Mouse (Mus musculus) midbrain, embryonic 14.5 days (tissue): ENCODE measurements around the gene Jade1. TPM values are rescaled to one million over a fixed set of nuclear protein-coding genes. Genes with fewer than 3 reads are reported as not detected.
A peak's percentile ranks its signal among the peaks of the same experiment; 100 is the strongest.

Source experiments
- ATAC-seq: fragments of 200-750 bp; cut with Nextera tagmentation; 2 replicates; pipeline ENCODE4 v1.8.0; 2017; ENCODE audit warnings: moderate number of reproducible peaks, moderate library complexity; ENCODE audit not compliant: low FRiP score, low TSS enrichment
- DNase-seq: peaks from one replicate; pipeline ENCODE4 v3.0.0-alpha.2; 2015
- H3K27ac ChIP-seq: fragments of 300-500 bp; sonication (generic); replicated peaks from 2 replicates; pipeline ENCODE4 v1.5.1; 2014; ENCODE audit warnings: mild to moderate bottlenecking, low read depth, low read length, moderate library complexity
- H3K27me3 ChIP-seq: fragments of 300-500 bp; sonication (generic); 2 replicates; pipeline ENCODE4 v1.6.1; 2014; ENCODE audit warnings: low read length, control low read depth, mixed read lengths; ENCODE audit not compliant: control insufficient read depth, insufficient read depth
- H3K36me3 ChIP-seq: fragments of 300-500 bp; sonication (generic); 2 replicates; pipeline ENCODE4 v1.6.1; 2014; ENCODE audit warnings: low read length, control low read depth; ENCODE audit not compliant: control insufficient read depth, insufficient read depth
- H3K4me1 ChIP-seq: fragments of 300-500 bp; sonication (generic); 2 replicates; pipeline ENCODE4 v1.6.1; 2014; ENCODE audit warnings: mild to moderate bottlenecking, antibody characterized with exemption, low read length, control low read depth; ENCODE audit not compliant: control insufficient read depth, insufficient read depth
- H3K4me2 ChIP-seq: fragments of 300-500 bp; sonication (generic); 2 replicates; pipeline ENCODE4 v1.6.1; 2014; ENCODE audit warnings: mild to moderate bottlenecking, low read length, moderate library complexity
- H3K4me3 ChIP-seq: fragments of 300-500 bp; sonication (generic); replicated peaks from 2 replicates; pipeline ENCODE4 v1.5.1; 2014; ENCODE audit warnings: low read depth, low read length
- H3K9ac ChIP-seq: fragments of 300-500 bp; sonication (generic); replicated peaks from 2 replicates; pipeline ENCODE4 v1.6.1; 2014; ENCODE audit warnings: mild to moderate bottlenecking, low read length, moderate library complexity
- H3K9me3 ChIP-seq: fragments of 300-500 bp; sonication (generic); 2 replicates; pipeline ENCODE4 v1.6.1; 2016; ENCODE audit warnings: low read length, control low read depth, mixed read lengths; ENCODE audit not compliant: control insufficient read depth
- WGBS: fragments of 180-500 bp; shearing (Covaris S2); extraction: QIAGEN DNeasy Blood & Tissue Kit; methylation state at CpG from one replicate; pipeline ENCODE4 v1.1.7; 2014; 5-methylcytosine and 5-hydroxymethylcytosine counted together
- polyA plus RNA-seq: library from polyadenylated mRNA; unstranded; fragments of >200 nt; fragmentation: Nextera tagmentation; extraction: Ambion mirVana; gene quantifications from 2 replicates; pipeline ENCODE4 v1.2.1, GENCODE M21; 2014

The Jade1 gene
- polyA plus RNA-seq, 1 experiment from 2014 or later = 13.1 TPM

DNA sequence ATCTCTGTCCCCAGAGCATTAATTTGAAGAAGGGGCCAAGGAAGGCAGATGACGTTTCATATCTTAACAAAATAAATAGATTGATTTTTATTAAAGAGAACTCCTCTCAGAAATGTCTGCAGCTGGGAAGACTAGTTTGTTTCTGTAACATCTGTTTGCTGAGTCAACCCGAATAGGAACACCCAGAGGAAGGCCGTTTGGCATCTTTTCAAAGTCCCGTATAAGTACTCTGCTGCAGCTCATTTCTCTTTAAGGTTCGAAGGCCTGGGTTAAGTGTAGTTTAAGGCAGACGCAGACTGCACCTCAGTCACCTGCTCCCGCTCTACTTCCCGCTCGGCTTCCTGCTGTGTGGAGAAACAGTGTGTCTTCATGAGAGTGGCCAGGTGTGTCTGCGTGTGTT, 47.4 kb downstream of the Jade1 start:
- no peak overlapping the region for H3K4me2 ChIP-seq
- H3K9me3 ChIP-seq = no peaks in the 10 kb centered on the region
- DNase-seq (no peak), ATAC-seq (no peak)
- no peaks in the 10 kb centered on the region for H3K27me3 ChIP-seq
- H3K4me3 ChIP-seq = no peak overlapping the region
- H3K27ac ChIP-seq = peak overlapping the region; percentile 47; the same call in 1 of the 2 replicates
- H3K4me1 ChIP-seq = peaks cover 17% of the 10 kb centered on the region
- peaks cover 3% of the 10 kb centered on the region; the same call in 1 of the 2 replicates for H3K36me3 ChIP-seq
- no peak overlapping the region for H3K9ac ChIP-seq
- 53% methylated on average over 10 of the region's 10 CpGs for WGBS

GRCm38 (mm10) chr3:41603470-41604019, 48.0 kb downstream of the Jade1 start:
- Histone ChIP-seq H3K4me3 (no peak overlapping the region), H3K9me3 (no peaks in the 10 kb centered on the region), H3K4me1 (peaks cover 17% of the 10 kb centered on the region), H3K27ac (peak overlapping the region; percentile 47), H3K36me3 (peaks cover 2% of the 10 kb centered on the region; the same call in 1 of the 2 replicates), H3K27me3 (no peaks in the 10 kb centered on the region), H3K4me2 (no peak overlapping the region), H3K9ac (no peak overlapping the region)
- DNase-seq = peak; percentile 61
- peak; percentile 35 for ATAC-seq
- 18% methylated on average over 5 of the region's 5 CpGs for WGBS

GRCm38 (mm10) chr3:41604629-41605321, 49.2 kb downstream of the Jade1 start:
- 94% methylated on average over 12 of the region's 12 CpGs for WGBS
- ATAC-seq = no peak
- no peak overlapping the region for H3K4me2 ChIP-seq
- no peak overlapping the region; the same call in 1 of the 2 replicates for H3K27ac ChIP-seq
- no peaks in the 10 kb centered on the region for H3K27me3 ChIP-seq
- no peak overlapping the region for H3K4me3 ChIP-seq
- H3K9ac ChIP-seq = no peak overlapping the region
- H3K9me3 ChIP-seq = no peaks in the 10 kb centered on the region
- H3K4me1 ChIP-seq = peaks cover 17% of the 10 kb centered on the region
- no peak for DNase-seq
- no peaks in the 10 kb centered on the region; the same call in 1 of the 2 replicates for H3K36me3 ChIP-seq

DNA sequence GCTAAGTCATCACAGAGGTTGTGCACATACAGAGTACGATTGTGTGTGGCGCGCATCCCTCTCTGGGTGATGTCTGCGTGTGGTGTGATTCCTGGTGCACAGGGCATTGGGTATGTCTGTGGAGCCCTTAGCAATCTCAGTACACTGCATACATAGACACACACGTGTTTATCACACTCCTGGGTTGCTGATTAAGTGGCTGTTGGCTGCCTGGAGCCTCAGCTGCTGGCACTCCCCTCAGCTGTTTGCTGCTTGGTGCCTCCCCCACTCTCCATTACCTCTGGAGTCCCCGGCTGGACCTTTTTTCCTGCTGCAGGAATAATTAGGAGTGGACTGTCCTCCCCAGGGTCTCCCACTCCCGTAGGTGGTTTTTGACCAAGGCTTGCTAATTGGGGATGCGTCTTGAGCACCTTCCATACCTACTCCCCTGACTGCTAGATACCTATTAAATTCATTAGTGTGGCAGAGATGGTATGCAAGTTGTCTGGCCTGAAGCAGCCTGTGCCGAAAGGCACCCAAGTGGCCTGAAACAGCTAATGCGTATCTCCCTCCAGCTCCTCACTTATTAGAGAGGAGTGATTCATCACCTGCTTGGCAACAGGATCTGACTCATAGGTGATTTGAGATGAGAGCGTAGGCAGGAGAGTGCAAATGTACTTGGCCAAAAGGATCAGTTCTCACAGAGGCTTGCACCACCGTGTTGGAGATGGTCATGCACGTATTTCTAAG, 50.2 kb downstream of the Jade1 start:
- ATAC-seq (peak; percentile 47; the same call in 1 of the 2 replicates), DNase-seq (no peak)
- Histone ChIP-seq H3K36me3 (peaks cover 6% of the 10 kb centered on the region; the same call in 1 of the 2 replicates), H3K27ac (no peak overlapping the region), H3K9ac (no peak overlapping the region), H3K4me2 (no peak overlapping the region), H3K27me3 (no peaks in the 10 kb centered on the region), H3K4me1 (peaks cover 17% of the 10 kb centered on the region), H3K4me3 (no peak overlapping the region), H3K9me3 (no peaks in the 10 kb centered on the region)
- WGBS = 74% methylated on average over 13 of the region's 13 CpGs

DNA sequence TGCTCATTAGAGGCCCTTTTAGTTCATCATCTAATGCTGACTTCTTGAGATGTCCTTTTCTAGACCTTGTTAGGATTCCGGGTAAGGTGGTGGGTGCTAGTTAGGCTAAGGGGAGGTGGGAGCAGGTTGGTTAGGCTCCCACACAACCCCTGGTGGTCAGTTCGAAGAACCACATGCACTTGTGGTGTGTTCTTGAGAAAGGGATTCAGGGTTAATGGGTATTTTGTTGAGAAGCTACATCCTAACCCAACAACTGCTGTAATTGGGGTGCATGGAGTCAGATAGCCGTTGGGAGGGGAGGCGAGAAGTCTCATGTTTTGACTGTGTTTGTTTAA, 50.8 kb downstream of the Jade1 start:
- 93% methylated on average over 4 of the region's 4 CpGs for WGBS
- no peak for ATAC-seq
- H3K27ac ChIP-seq = no peak overlapping the region

GRCm38 (mm10) chr3:41607050-41607449, 51.5 kb downstream of the Jade1 start:
- H3K27ac ChIP-seq = no peak overlapping the region

More for the DNA sequence above, 50.8 kb downstream of the Jade1 start:
- Histone ChIP-seq H3K27me3 (no peaks in the 10 kb centered on the region), H3K9ac (no peak overlapping the region), H3K36me3 (peaks cover 6% of the 10 kb centered on the region; the same call in 1 of the 2 replicates), H3K9me3 (no peaks in the 10 kb centered on the region), H3K4me2 (no peak overlapping the region), H3K4me1 (peaks cover 17% of the 10 kb centered on the region), H3K4me3 (no peak overlapping the region)
- no peak for DNase-seq

DNA sequence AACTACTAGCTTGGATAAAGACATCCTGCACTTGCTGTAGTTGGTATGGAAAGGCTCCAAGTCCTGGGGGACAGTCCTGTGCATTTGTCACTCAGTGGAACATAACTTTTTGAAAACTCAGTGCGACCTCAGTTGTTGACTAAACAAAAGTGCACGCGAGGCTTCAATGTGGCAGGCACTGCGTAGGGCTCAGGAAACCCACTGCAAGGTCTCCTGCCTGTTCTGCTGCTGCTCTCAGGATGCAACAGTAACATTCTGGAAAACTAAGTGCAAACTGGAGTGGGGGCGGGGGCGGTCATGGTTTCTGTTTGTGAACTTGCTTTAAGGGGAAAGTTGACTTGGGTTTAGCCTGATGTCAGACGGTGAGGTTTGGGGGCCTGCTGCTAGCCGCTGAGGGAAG, 51.9 kb downstream of the Jade1 start:
- Histone ChIP-seq H3K4me1 (peaks cover 17% of the 10 kb centered on the region), H3K4me3 (no peak overlapping the region), H3K36me3 (peaks cover 12% of the 10 kb centered on the region; the same call in 1 of the 2 replicates), H3K9me3 (no peaks in the 10 kb centered on the region), H3K27ac (no peak overlapping the region), H3K9ac (no peak overlapping the region), H3K4me2 (no peak overlapping the region), H3K27me3 (no peaks in the 10 kb centered on the region)
- no peak for ATAC-seq
- DNase-seq = no peak
- 93% methylated on average over 8 of the region's 8 CpGs for WGBS

More at GRCm38 (mm10) chr3:41607050-41607449, 51.5 kb downstream of the Jade1 start:
- Histone ChIP-seq H3K4me3 (no peak overlapping the region), H3K4me2 (no peak overlapping the region), H3K27me3 (no peaks in the 10 kb centered on the region), H3K36me3 (peaks cover 10% of the 10 kb centered on the region; the same call in 1 of the 2 replicates), H3K9me3 (no peaks in the 10 kb centered on the region), H3K9ac (no peak overlapping the region), H3K4me1 (peaks cover 17% of the 10 kb centered on the region)
- no peak for ATAC-seq
- no peak for DNase-seq
- 83% methylated on average over 9 of the region's 9 CpGs for WGBS

- DNase-seq = no peak
- ATAC-seq = no peak
- 91% methylated on average over 5 of the region's 5 CpGs for WGBS
- peaks cover 9% of the 10 kb centered on the region for H3K4me1 ChIP-seq
- H3K36me3 ChIP-seq = peaks cover 28% of the 10 kb centered on the region
- no peak overlapping the region for H3K4me3 ChIP-seq
- H3K27ac ChIP-seq = no peak overlapping the region
- H3K4me2 ChIP-seq = no peak overlapping the region
- H3K9me3 ChIP-seq = no peaks in the 10 kb centered on the region
- H3K9ac ChIP-seq = no peak overlapping the region
- H3K27me3 ChIP-seq = no peaks in the 10 kb centered on the region
Observed at GRCm38 (mm10) chr3:41609071-41609470, 53.5 kb downstream of the Jade1 start.
